Mouse (Mus musculus) heart, embryonic 16.5 days (tissue): ENCODE data around the gene Amer1. TPM values are rescaled to one million over a fixed set of nuclear protein-coding genes. Genes with fewer than 3 reads are reported as not detected.
A peak's percentile ranks its signal among the peaks of the same experiment; 100 is the strongest.

Experiments used
- ATAC-seq: fragments of 200-750 bp; cut with Nextera tagmentation; replicated peaks from 2 replicates; pipeline ENCODE4 v1.8.0; 2017; ENCODE audit warnings: moderate number of reproducible peaks; ENCODE audit not compliant: insufficient read depth, low FRiP score; ENCODE audit errors: extremely low read depth
- H3K27ac ChIP-seq: fragments of 300-500 bp; sonication (generic); 2 replicates; pipeline ENCODE4 v1.5.1; 2014; ENCODE audit warnings: mild to moderate bottlenecking, low read length, control low read depth, moderate library complexity
- H3K27me3 ChIP-seq: fragments of 300-500 bp; sonication (generic); 2 replicates; pipeline ENCODE4 v1.6.1; 2014; ENCODE audit warnings: low read length, mixed read lengths; ENCODE audit not compliant: control insufficient read depth, insufficient read depth
- H3K36me3 ChIP-seq: fragments of 300-500 bp; sonication (generic); 2 replicates; pipeline ENCODE4 v1.6.1; 2014; ENCODE audit not compliant: control insufficient read depth, insufficient read depth
- H3K4me1 ChIP-seq: fragments of 300-500 bp; sonication (generic); 2 replicates; pipeline ENCODE4 v1.6.1; 2014; ENCODE audit warnings: low read length, mixed read lengths; ENCODE audit not compliant: control insufficient read depth, insufficient read depth
- H3K4me2 ChIP-seq: fragments of 300-500 bp; sonication (generic); 2 replicates; pipeline ENCODE4 v1.6.1; 2014; ENCODE audit warnings: low read depth, mild to moderate bottlenecking, control low read depth, low read length
- H3K4me3 ChIP-seq: fragments of 300-500 bp; sonication (generic); 2 replicates; pipeline ENCODE4 v1.5.1; 2014; ENCODE audit warnings: mild to moderate bottlenecking, control low read depth, low read length
- H3K9ac ChIP-seq: fragments of 300-500 bp; sonication (generic); 2 replicates; pipeline ENCODE4 v1.6.1; 2014; ENCODE audit warnings: low read length, control low read depth
- H3K9me3 ChIP-seq: fragments of 300-500 bp; sonication (generic); replicated peaks from 2 replicates; pipeline ENCODE4 v1.6.1; 2016; ENCODE audit warnings: low read length; ENCODE audit not compliant: control insufficient read depth
- WGBS: fragments of 180-500 bp; shearing (Covaris S2); extraction: QIAGEN DNeasy Blood & Tissue Kit; methylation state at CpG from one replicate; pipeline ENCODE4 v1.1.7; 2014; 5-methylcytosine and 5-hydroxymethylcytosine counted together
- polyA plus RNA-seq: library from polyadenylated mRNA; unstranded; fragments of >200 nt; fragmentation: Nextera tagmentation; extraction: Ambion mirVana; gene quantifications from 2 replicates; pipeline ENCODE4 v1.2.1, GENCODE M21; 2015

The Amer1 gene
- polyA plus RNA-seq = 5.8 and 5.9 TPM in 2 replicates

DNA sequence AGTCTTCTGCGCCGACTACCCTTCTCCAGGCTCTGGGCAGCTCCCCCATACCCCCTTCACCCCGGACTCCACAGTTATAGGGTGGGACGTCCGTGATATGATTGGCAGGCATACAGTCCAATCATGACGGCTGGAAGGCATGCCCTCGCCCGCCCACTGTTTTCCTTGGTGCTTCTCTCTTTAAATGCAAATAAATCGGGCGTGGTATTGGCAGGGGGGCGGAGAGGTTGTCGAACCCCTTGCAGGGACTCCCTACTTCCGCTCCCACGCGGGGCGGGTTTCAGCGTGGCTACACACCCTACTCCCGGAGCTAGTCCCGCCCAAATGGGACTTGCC, at the start of gene Amer1:
Amer1 (minus strand) TSS at position 97 of the 336 bp plus-strand sequence.
- H3K27ac ChIP-seq = peak within 1 kb of the TSS; percentile 92
- 9% methylated on average over 19 of the region's 19 CpGs for WGBS
- peak within 1 kb of the TSS; percentile 67 for H3K4me3 ChIP-seq
- H3K4me1 ChIP-seq = peaks cover 12% of the 10 kb centered on the region
- H3K36me3 ChIP-seq = no peaks in the 10 kb centered on the region
- no peaks in the 10 kb centered on the region for H3K27me3 ChIP-seq
- H3K9ac ChIP-seq = peak within 1 kb of the TSS; percentile 74
- peak within 1 kb of the TSS; percentile 69 for H3K4me2 ChIP-seq
- peak; percentile 92 for ATAC-seq
- no peaks in the 10 kb centered on the region for H3K9me3 ChIP-seq

DNA sequence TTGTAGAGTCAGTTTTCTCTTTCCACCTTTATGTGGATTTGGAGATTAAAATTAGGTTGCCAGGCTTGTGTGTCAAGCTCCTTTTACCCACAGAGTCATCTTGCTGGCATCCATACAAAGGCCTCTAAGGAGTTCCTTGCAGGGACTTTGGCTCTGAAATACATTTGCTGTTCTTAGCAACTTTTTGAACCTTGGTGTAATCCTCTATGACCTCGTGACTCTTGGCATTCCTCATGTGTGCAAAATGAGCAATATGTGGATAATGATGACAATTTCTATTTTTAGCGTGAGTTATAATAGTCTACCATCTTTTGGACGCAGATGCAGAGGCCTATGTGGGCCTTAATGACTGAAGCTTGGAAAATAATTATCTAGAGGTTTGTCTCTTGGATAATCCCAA, 12.5 kb upstream of the Amer1 start:
- Histone ChIP-seq H3K4me1 (no peaks in the 10 kb centered on the region), H3K9me3 (no peaks in the 10 kb centered on the region), H3K4me2 (no peak overlapping the region), H3K27ac (no peak overlapping the region), H3K27me3 (no peaks in the 10 kb centered on the region), H3K9ac (no peak overlapping the region), H3K4me3 (no peak overlapping the region), H3K36me3 (no peaks in the 10 kb centered on the region)
- ATAC-seq = no peak
- 51% methylated on average over 3 of the region's 3 CpGs for WGBS

- no peaks in the 10 kb centered on the region for H3K36me3 ChIP-seq
- H3K9me3 ChIP-seq = no peaks in the 10 kb centered on the region
- H3K4me1 ChIP-seq = peaks cover 12% of the 10 kb centered on the region
- no peak for ATAC-seq
- H3K4me3 ChIP-seq = no peak overlapping the region
- no peak overlapping the region for H3K4me2 ChIP-seq
- no peak overlapping the region for H3K9ac ChIP-seq
- H3K27ac ChIP-seq = no peak overlapping the region
- WGBS = 37% methylated on average over 2 of the region's 2 CpGs
- H3K27me3 ChIP-seq = no peaks in the 10 kb centered on the region
These were observed 1.2 kb upstream of the Amer1 start for GRCm38 (mm10) chrX:95445866-95446265.

- 33% methylated on average over 3 of the region's 3 CpGs for WGBS
- Histone ChIP-seq H3K27ac (peak overlapping the region; percentile 68), H3K9ac (peak overlapping the region; percentile 22; the same call in 1 of the 2 replicates), H3K4me2 (peak overlapping the region; percentile 58), H3K4me1 (peaks cover 12% of the 10 kb centered on the region), H3K4me3 (peak overlapping the region; percentile 67), H3K9me3 (no peaks in the 10 kb centered on the region), H3K36me3 (no peaks in the 10 kb centered on the region), H3K27me3 (no peaks in the 10 kb centered on the region)
- no peak for ATAC-seq
These were observed 469 bp upstream of the Amer1 start for GRCm38 (mm10) chrX:95445141-95445540.

DNA sequence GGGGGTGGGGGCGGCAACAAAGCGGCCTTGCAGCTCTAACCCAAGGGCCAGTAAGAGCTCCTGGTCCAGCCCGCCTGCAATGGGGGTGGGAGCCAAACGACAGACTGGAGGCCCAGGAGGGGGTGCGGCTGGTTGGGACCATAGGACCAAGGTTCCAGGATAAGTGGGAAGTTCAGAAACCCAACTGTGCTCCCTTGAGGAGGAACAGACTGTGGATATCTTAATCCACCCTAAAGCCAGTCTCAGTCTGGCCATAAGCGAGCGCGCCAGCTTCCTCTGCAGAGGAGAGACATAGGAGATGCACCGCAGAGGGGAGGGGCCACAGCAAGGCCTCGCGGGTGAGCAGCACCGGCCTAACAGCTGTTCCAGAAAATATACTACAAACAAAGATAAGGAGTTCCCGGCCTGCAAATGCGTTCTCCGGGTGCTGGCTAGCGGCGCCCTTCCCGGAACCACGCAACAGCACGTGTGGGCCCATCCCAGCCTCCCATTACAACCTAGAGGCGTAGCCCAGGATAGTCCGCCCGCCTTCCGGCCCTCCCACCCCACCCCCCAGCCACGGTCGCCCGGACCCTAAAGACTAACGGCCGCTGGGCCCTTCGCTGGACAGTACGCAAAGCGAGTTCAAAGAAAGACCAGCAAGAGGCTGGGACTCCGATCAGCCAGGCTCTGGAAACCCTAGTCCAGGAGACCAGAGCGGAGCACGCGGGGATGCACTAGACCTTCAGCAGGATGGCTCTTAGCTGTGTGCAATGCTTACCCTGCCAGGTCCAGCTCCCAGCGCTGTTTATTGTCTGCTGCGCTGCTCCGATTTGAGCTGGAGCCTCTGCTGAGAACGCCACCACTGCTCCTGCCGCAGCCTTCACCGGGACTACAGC, 535 bp downstream of the Amer1 start:
- 13% methylated on average over 42 of the region's 42 CpGs for WGBS
- no peaks in the 10 kb centered on the region for H3K27me3 ChIP-seq
- H3K36me3 ChIP-seq = no peaks in the 10 kb centered on the region
- no peaks in the 10 kb centered on the region for H3K9me3 ChIP-seq
- ATAC-seq = peak; percentile 62
- peaks cover 12% of the 10 kb centered on the region for H3K4me1 ChIP-seq
- H3K4me3 ChIP-seq = peak overlapping the region; percentile 67
- peak overlapping the region; percentile 74 for H3K9ac ChIP-seq
- peak overlapping the region; percentile 69 for H3K4me2 ChIP-seq
- peak overlapping the region; percentile 92 for H3K27ac ChIP-seq

GRCm38 (mm10) chrX:95443390-95443789, 1.3 kb downstream of the Amer1 start:
- Histone ChIP-seq H3K4me3 (peak overlapping the region; percentile 67), H3K36me3 (no peaks in the 10 kb centered on the region), H3K4me2 (peak overlapping the region; percentile 69), H3K27ac (peak overlapping the region; percentile 92), H3K27me3 (no peaks in the 10 kb centered on the region), H3K4me1 (peaks cover 12% of the 10 kb centered on the region), H3K9ac (peak overlapping the region; percentile 74), H3K9me3 (no peaks in the 10 kb centered on the region)
- WGBS = 19% methylated on average over 12 of the region's 12 CpGs
- ATAC-seq = no peak

- Histone ChIP-seq H3K9ac (no peak overlapping the region; the same call in 1 of the 2 replicates), H3K27me3 (no peaks in the 10 kb centered on the region), H3K9me3 (no peaks in the 10 kb centered on the region), H3K4me3 (no peak overlapping the region), H3K4me1 (peaks cover 12% of the 10 kb centered on the region), H3K4me2 (peak overlapping the region; percentile 69; the same call in 1 of the 2 replicates), H3K27ac (peak overlapping the region; percentile 26; the same call in 1 of the 2 replicates), H3K36me3 (no peaks in the 10 kb centered on the region)
- WGBS = 36% methylated on average over 1 of the region's 1 CpGs
- no peak for ATAC-seq
These were observed 2.4 kb downstream of the Amer1 start for GRCm38 (mm10) chrX:95442261-95442660.

DNA sequence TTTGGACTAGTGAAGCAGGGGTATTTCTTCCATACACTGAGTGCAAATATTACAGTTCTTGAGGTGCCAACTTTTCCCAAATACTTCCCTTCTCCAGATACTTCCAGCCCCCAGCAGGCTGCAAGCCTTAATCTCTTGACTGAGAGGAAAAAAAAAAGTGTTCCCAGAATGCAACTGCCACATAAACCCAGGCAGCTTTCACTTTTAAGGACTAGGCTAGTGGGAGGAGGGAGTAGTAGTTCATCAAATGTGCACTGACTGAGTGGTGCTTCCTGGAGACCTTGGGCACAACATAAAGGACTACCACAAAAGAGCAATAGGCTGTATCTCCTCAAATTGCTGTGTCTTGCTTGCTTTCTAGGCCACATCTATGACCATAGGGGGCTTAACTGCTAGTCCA, 3.4 kb downstream of the Amer1 start:
- no peak overlapping the region for H3K27ac ChIP-seq
- no peak overlapping the region for H3K4me2 ChIP-seq
- H3K36me3 ChIP-seq = no peaks in the 10 kb centered on the region
- no peak for ATAC-seq
- no peak overlapping the region for H3K9ac ChIP-seq
- H3K4me1 ChIP-seq = peaks cover 12% of the 10 kb centered on the region
- H3K4me3 ChIP-seq = no peak overlapping the region
- no peaks in the 10 kb centered on the region for H3K27me3 ChIP-seq
- H3K9me3 ChIP-seq = no peaks in the 10 kb centered on the region

- Histone ChIP-seq H3K9ac (no peak overlapping the region), H3K36me3 (no peaks in the 10 kb centered on the region), H3K4me1 (peaks cover 10% of the 10 kb centered on the region), H3K9me3 (no peaks in the 10 kb centered on the region), H3K27ac (no peak overlapping the region), H3K4me2 (no peak overlapping the region), H3K27me3 (no peaks in the 10 kb centered on the region), H3K4me3 (no peak overlapping the region)
- no peak for ATAC-seq
- WGBS = 70% methylated on average over 4 of the region's 4 CpGs
These were observed 6.2 kb downstream of the Amer1 start for GRCm38 (mm10) chrX:95438491-95438890.
